Mouse (Mus musculus) right cerebral cortex, postnatal 14 days (tissue): Measurements from ENCODE around the gene Cacna1h.

Experiments
- DNase-seq: peaks from one replicate; pipeline ENCODE4 v3.0.0; 2022

Gene Cacna1h

DNA sequence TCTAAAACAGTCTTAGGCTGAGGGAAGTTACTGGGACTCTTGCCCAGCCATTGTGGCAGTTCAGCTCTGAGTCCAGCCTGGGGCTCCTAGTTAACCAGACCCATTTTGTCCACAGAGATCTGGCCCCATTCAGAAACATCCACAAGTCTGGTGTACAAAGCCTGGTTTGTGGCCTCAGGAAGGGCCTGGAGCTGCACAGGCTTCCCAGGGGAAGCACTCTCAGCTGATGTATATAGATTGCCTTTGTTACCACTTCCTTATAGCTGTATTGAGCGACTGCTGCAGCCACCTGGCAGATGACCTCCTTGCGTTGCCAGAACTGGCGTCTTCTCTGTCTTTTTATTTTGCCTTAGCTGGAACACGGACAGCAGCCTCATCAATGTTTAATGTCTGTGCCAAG is 11.5 kb upstream of the Cacna1h start:
- DNase-seq, result no peak

DNA sequence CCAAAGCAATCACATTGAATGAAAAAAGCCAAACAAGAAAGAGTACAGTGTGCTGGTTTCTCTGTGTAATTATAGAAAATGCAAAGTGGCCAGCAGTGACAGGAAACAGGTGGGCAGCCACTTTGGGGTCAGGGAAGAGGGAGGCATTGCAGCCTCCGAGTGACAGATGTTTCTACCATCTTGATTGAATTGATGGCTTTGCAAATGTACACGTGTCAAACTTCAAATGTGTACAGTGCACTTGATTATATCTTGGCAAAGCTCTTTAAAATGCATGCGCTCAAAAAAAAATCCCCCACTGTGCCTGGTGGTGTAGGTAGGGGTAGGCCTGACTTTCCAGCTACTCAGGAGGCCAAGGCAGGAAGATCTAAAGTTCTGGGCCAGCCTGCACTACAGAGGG is 9.3 kb upstream of the Cacna1h start:
- no peak for DNase-seq

DNA sequence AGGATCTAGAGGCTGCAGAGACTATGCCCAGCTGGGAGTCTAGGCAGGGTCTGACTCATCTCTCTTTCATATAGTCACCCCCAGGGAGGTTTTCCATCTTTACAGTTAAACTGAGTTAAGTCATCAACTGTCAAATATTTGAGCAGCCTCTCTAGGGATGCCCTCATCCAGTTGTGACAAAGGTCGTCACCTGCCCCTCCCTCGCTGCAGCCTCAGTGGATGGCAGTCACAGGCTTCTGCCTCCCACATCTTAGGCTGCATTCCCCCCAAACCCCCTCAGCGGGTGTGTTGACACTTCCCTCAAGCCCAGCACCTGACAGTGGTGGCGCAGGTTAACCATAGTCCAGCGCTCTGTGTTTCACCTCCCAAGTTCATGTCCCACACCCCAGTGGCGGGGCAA is 7.8 kb upstream of the Cacna1h start:
- no peak for DNase-seq

DNA sequence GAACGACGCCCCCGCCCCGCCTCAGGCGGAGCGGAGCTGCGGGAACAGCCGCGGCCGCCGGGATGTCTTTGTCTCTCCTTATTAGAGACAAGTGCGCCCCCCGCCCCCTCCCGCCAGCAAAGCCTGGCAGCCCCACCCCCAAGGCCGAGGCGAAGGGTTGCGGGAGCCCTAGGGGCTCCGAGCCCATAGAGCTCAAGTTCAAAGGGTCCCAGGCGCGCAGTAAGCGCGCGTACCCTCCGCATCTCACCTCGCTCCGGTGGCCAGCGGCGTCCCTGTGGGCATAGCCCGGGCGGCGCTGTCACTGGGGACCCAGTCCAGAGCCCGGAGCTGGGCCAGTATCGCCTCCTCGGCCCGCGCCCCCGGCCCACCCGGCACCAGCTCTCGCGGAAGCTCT is 363 bp downstream of the Cacna1h start:
- peak; percentile 48 for DNase-seq

DNA sequence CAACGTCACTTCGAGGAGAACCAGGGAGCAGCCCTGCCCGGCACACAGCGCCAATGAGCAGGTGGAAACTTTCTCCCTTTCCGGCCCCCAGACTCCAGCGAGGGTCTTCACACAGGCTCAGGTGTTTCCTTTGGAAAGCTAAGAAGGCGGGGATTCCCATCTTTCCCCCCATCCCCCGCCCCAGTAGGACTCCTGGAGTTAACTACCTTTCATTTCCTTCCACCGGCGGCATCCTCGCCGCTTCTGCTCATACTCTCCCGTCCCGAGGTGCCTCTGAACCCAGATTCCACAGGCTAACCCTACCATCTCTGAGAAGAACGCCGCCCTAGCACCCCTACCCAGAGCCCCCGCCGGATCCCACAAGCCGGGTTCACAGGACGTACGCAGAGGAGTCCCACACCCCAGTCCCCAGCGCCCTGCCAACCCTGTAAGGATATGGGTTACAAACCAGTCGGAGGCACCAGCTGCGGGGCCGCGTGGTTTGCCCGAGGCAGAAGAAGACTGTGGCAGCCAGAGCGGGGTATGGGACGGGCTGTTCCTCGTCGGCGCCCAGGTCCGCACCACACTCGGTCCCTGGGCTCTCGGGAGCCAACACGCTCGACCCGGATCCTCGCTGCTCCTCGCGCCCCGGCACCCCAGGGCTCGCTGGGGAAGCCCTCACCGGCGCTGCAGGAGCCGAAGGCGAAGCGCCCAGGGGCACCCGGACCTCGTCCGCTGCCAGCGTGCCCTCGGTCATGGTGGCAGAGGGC is 976 bp downstream of the Cacna1h start:
- peak; percentile 53 for DNase-seq

DNA sequence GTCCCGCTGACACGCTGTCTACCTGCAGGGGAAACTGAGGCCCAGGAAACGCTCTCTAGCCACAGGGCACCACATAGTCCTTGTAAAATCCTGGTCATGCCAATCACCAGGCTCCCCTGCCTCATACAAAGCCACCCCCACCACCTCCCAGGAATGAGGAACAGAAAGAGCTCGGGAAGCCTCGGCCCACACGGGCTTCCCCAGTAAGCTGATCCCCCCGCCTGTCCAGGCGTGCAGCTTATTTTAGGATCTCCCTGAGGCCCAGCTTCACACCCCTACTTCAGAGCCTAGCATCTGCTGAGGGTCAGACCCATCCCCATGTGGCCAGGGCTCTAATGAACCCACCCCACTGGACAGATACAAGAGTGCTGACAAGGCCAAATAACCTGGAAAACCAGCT is 3.0 kb downstream of the Cacna1h start:
- DNase-seq, result no peak

DNA sequence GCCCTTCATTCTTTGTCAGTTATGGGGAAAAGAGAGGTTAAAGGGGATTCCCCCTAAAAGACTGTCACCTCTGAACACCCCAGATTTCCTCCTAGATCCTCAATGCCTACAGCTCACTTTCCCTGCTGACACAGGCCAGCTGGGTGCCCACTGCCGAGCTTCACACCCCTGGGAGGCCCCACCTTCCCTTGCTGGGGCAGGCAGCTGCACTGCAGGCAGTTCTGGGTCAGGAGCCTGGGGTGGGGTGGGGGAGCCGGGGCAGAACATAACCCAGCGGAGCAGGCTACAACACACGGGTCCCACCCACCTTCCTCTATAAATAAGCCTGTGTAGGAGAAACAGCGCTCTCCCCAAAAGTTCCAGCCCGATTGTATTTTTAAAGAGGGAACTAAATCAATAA is 3.7 kb downstream of the Cacna1h start:
- no peak for DNase-seq

DNA sequence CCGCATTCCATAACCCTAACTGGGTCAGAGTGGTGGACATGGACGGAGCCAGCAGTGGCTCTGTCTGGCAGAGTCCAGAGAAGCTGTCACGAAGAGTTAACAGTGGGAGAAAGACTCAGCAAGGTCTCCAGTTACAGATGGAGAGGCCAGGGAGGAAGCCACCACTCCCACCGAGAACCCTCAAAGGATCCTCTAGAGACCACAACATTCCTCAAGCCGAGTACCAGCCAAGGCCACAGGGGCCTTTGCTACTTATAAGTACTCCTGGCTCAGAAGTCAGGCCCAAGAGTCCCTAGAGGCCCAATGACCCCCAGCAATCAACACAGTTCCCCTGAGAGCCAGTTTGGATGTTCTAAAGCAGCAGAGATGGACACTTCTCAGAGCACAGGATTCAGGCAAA is 4.3 kb downstream of the Cacna1h start:
- no peak for DNase-seq

DNA sequence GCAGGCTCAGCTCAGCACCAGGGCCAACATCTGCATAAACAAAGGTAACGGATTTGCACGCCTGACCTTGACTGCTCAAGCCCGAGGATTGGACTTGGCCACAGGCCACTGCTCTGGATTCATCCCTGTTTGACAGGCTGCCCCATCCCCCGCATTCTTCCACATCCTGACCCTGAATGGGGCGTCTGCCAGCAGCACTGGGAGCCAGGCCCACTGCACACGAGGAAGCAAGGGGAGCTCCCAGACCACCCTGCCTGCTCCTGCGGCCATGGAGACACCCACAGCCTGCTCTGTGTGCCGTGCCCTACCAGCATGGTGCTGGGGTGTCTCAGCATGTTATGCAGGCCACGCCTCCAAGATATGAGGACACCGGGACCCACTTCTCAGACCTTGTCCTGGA is 6.1 kb downstream of the Cacna1h start:
- peak; percentile 48 for DNase-seq

DNA sequence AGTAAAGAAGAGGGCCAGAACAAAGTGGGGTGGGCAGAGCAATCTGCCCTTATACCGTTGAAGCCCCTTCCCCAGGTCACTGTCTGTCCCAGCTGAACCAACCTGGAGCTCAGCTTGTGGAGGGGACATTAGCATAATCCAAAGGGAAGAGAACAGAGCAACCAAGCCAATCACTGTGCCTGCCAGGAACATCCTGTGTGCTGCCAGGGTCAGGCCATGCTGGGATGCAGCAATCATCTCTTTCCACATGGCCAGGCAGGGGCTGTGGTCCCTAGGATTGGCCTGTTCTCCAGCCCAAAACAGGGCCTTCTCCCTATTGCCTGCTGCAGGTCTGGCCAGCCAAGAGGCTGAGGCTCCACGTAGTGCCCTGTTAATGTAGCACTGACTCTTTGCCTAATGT is 7.6 kb downstream of the Cacna1h start:
- DNase-seq, result no peak

DNA sequence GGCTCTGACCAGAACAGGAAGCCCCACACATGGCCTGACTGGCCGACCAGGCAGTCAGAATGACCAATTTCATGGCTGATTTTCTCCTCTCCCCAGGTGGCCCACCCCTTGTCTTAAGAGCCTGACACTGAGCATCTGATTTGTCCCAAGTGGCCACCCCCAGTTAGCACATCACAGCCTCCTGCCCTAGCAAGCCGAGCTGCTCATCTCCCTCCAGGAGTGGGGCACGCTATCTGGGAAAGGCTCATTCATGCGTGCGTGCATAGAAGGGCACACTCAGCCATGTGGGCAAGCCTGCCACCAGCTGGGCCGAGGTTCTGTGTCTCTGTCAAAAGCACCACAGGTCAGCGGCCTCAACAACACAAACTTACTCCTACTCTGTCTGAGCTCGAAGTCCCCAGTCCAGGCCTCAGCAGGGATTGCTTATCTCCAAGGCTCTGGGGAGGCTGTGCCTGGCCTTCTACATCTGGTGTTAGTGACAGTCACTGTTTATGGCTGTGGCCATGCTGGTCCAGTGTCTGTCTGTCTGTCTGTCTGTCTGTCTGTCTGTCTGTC is 9.0 kb downstream of the Cacna1h start:
- DNase-seq, result no peak

DNA sequence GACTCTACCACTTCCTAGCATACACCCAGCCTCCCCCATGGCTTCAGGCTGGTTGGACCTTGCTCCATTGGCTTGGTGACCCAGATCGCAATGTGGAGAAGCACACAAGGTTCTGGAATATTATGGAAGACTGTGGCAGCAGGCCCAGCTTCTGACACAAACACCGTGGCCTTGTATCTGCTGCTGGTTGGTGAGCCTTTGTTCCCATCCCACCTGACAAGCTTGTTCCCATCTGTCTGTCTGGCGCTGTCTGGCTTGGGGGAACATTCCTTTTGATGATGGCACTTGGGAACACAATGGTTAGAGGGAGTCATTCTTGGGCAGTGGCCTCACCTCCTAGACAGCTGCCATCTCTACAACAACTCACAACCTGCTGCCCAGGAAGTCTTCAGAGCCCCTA is 12.6 kb downstream of the Cacna1h start:
- DNase-seq, result no peak

DNA sequence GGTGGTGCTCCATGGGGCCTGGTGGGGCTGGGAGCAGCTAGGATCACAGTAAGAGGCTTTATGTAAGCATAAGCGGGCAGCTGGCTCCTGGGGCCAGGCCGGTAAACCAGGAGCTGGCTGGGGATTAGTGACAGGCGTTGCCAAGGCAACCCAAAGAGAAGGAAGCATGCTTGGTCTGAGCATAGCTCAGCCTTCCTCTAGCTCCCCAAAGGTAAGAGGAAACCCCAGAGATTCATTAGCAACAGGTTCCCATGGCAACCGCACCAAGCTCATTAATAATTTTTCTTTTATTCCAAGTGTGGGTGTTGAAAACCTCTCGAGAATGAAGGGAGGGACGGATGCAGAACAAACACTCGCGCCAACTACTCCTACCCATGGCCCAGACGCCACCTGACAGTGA is 14.7 kb downstream of the Cacna1h start:
- no peak for DNase-seq

DNA sequence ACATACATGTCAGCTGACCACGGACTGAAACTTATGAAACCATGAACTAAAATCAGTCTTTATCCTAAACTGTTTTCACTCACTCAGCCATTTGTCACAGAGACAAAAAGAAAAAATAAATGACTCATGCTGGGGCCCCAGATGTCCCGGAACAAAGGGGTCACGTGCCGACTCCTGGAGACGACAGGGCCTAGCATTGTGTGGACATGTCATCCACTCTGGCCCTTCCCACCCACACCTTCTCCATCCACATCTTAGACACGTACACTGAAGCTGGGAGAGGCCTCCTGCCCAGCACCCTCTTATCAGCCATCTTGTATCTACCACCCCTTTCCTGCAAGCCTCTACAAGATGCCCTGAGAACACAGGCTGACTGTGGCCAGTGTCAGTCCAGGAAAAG is 15.6 kb downstream of the Cacna1h start:
- DNase-seq, result no peak

DNA sequence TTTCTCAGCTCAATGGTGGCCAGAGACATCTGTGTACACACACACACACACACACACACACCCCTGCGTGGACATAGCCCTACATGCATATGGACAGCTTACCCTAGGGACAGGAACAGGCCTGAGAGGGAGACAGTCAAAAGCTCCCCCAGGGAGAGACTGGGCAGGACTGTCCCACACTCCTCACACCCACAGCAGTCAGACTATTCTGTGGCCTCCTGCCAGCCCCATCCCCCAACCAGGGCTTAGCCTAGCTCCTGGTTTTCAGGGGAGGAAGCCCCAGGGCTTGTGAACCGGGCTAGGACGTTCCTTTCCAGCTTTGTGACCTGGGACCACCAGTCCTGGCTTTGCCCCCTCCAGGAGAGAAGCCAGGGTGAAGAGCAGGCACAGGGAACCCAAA is 17.4 kb downstream of the Cacna1h start:
- no peak for DNase-seq

DNA sequence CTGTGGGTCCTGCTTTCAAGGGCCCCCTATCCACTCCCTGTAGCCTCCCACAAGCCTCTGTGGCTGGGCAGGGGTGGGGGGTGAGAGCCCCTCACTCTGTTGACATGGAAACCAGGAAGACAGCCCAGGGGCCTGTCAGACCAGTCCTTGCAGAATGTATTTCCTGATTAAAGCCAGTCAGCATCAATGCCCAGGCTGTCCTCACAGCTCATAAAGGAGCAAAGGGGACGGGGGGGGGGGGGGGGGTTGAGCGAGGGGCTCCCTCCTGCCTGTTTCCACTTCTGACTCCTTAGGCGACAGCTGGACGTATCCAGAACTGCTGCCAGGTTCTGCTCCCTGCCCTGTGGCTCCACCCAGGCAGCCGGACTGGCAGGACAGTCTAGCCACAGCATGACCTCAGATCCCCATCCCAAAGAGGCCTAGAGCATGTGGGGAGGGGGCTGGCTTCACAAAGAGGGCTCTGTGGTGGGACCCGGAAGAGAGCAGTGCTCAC is 18.1 kb downstream of the Cacna1h start:
- no peak for DNase-seq

DNA sequence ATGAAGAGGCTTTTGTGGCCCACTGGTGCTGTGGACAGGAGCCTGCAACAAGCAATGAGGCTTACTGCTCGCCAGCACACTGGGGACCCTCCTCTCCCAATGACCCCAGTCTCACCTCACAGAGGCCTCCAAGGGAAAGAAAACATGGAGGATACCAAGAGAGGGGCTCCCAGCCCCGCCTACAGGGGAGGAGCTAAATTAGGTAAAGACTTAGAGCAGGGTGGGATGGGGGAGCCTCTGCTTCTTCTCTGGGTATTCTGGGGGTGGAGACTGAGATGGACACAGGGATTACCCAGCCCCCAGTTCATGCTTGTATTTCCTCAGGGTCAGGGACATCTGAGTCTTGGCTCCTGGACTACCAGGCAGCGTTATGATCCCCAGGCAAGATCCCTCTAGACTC is 18.7 kb downstream of the Cacna1h start:
- no peak for DNase-seq

DNA sequence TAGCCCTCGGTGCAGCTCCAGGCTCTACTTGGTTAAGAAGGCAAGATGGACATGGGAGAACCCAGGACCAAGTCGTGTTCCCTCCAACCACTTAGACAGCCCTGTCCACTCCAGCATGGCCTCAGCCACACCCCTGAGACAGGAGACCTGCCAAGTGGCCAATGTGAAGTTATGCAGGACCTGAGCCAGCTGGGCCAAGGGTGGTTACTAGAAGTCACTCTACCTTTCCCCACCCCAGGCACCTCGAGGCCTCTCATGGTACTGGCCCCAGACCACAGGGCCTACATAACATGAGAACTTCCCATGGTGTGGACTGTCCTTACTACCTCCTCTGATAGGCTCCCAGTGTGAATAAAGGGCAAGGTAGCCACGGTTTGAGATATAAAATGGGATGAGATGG is 19.4 kb downstream of the Cacna1h start:
- DNase-seq, result no peak

DNA sequence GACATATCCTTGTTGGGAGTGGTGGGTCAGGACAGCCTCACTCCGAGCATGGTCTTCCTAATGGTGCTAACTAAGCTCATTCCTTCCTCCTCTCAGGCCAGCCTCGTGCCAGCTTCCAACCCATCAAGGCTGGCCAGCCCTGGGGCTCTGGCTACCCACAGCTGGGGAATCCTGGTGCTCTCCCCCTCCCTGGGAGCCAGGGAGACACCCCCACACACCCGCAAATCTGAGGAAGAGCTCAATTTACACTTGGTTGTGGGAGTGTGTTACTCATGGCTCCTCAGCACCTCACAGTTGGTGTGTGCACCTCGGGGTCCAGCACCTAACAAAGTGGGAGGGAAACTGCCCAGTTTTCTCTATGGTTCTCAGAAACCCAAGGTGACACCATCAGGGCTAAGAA is 22.3 kb downstream of the Cacna1h start:
- no peak for DNase-seq

DNA sequence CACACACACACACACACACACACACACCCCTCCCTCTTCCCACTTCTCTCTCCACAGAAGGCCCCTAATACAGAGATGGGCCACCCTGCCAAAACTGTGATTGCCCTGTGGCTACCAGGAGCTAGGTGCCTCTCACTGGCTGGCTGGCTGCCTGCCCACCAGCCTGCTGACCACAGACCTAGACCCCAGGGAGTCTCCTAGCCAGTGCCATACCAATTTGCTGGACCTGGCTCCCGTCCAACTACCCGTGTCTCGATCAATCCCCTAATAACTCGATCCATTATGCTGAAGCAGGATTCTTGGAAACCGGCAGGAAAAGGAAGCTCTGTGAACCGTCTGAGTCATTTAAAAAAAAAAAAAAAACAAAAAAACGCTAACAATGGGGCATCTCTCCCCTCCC is 22.8 kb downstream of the Cacna1h start:
- DNase-seq, result no peak

DNA sequence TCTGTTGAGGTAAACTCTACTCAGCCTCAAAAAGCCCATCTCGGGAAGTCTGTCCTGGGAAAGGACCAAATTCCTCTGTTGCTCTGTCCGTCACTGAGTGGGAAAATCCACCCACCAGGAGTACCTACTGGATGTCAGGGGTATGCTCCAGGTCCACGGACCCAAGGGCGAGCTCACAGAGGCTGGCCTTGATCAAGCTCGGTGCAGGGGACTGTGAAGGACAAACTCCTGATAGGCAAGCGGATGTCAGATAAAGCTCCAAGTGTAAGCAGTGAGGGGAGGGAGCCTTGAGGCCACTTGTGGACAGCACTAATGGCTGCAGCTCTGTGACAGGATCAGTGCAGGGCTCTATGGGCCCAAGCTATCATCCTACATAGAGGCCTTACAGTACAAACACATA is 23.4 kb downstream of the Cacna1h start:
- DNase-seq, result no peak

DNA sequence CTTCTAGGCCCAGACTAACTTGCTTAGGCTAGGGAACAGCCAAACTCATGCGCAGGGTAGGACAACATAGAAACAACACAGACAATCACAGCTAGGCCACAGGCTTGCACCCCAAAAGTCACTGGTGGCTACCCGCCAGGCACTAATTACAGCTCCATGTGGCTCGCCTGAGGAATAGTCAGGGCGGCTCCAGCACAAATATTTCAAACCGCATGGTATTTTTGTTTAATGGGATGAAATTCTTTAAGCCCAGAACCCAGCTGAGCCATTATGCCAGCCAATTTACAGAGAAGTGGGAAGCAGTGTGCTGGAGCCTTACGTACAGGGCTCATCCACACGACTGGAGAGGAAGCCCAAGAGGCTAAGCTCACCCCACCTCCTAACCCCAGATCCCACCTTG is 24.0 kb downstream of the Cacna1h start:
- DNase-seq, result no peak

DNA sequence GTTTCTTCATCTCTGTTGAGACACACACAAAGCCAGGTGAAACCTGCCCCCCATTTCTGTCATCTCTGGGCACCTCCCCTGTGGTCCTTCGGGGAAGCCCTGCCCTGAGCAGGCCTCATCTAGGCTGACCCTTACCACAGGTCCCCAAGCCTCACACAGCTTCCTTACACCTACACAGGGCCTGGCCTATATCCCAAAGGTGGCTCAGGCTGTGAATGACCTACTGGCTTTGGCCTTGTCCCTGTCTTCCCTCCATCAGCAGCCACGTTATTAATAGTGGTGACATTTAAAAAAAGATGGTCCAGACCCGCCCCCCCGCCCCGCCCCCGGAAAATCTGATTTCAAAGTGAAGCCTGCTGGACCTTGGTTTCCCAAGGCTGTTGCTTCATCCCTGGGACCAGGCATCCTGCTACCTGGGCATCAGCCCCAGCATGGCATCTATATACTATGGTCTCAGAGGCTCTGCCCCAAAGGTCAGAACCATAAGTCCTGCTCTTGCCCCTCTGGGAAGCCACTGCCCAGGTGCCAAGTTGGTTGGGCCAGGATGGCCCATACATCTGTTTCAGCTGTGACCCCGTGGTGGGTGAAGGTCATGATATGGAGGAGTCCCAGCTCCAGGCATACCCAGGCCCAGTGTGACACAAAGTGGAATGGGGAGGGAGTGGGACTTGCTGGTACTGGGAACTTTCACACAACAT is 25.1 kb downstream of the Cacna1h start:
- no peak for DNase-seq

DNA sequence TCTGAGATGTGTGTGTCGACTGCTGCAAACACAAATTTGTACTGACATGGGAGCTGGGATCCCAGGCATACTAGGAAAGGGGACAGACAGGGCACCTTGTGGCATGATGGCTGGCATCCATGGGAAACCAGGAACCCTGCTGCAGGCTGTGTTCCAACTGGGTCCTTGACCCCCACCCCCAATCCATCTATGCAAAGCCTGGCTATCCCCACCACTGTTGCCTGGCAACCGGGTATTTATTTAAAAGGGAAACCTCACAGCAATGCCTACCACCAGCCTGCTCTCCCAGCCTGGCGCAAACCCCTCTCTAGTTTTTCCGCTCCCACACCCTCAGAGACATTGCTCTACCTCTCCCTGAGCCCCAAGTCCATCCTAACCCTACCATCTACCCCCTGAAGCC is 26.2 kb downstream of the Cacna1h start:
- DNase-seq, result peak; percentile 32
